Mouse (Mus musculus): ENCODE results near the gene Kcnh1.

Kcnh1 gene

DNA sequence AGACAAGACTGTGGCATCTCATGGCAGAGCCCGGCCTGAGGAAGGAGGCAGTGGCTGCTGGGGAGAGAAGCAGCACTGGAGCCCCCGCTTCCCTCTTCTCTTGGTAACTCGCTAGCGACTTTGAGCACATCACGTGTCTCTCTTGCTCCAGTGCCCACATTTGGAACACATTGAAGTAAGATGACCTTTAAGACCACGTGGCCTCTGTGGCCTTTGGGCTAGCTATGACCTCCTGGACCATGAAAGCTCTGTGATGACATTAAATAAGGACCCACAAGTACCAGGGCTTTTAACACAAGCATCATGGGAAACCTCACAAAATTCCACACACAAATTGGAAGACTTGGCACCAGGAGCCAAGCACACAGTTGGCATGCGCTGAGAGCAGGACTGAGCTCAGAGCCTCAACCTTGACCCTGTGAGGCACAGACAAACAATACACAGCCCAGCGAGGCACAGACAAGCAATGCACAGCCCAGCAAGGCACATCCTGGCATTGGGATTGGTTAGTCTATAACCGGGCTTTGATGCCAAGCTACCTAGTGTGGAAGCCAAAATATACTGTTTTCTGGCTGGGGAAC lies 225.8 kb downstream of the Kcnh1 start:
- no peak for DNase-seq

DNA sequence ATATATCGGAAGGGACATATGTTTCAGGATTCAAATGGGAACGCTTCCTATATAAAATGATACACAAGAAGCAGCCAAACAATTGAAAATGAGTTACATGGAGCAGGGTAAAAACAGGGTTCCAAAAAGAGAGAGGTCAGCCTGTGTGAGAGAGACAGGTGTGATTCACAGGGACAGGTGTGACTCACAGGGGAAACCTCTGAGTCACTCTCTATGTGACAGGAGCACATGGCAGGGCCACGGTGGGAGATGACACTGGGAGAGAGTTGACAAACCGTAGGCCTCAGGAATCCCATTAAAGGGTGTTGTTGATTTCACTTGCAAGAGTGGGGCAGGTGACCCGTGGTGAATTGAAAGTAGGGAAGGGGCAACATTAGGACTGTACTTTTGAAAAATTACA lies 228.6 kb downstream of the Kcnh1 start:
- DNase-seq: no peak

DNA sequence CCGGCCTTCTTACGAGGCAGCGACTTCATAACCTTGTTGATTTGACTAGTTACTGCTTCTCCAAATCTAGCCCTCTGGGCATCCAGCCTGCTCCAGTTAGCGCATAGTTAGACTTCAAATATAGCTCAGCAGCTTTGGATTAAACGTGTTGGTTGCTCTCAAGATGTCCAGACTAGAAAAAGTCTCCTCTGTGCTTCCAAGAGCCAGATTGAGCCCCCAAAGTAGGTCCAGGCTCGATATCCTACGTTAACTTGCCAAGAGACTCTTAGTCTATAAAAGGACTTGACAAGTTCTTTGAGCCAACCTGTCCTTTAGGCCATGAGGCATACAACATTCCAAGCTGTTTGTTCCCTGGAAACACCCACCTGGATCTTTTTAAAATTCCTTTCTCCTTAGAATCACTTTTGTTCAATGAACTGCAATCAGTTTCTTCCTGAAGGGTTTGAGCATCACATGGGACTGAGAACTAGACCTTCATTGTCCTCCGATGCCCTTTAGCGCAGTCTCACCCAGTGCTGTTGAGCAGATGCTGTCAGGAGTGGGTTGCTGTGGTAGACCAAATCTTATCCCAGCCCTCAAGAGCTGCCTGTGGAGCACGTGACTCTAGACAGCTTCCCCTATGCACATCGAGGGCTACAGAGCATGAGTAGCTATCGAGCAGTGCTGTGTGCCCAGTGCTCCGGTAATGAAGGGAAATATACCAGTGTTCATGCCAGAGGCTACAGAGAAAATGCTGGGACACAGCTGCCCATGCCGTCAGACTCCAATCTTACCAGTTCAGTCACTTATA lies 231.0 kb downstream of the Kcnh1 start:
- no peak for DNase-seq

DNA sequence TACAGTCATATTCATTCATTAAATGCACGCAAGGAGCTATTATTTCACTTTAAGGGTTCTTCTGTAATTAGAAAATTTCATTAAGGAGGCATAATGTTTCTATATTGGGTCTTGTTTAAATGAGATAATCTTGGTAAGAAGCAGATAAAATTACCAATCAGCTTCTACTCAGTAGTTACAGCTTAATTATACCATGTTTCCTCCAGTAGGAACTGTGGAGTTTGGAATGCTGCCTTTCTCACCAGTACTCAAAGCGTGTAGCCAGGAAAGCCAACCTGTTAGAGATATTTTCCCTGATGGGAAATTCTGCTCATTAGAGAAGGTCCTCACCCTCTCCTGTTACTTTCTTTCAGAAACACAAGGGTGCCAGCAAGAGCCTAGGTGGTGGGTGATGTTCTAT lies 240.8 kb downstream of the Kcnh1 start:
- DNase-seq: no peak

DNA sequence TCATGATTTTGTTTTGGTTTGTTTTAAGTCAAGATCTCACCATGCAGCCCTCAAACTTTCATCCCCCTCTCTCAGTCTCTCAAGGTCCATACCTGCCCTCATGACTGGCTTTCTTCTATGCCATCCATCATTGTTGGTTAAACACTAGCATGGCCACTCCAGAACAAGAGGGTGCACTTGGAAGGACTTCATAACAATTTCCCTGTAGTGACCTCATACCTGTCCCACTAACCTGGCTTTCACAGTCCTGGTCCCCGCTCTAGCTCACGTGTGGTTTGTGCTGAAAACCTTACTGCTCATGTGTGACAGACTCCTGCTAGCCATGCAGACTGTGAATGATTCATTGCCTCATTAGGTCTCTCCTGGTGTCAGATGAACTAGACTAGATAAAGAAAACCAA lies 244.9 kb downstream of the Kcnh1 start:
- no peak for DNase-seq

DNA sequence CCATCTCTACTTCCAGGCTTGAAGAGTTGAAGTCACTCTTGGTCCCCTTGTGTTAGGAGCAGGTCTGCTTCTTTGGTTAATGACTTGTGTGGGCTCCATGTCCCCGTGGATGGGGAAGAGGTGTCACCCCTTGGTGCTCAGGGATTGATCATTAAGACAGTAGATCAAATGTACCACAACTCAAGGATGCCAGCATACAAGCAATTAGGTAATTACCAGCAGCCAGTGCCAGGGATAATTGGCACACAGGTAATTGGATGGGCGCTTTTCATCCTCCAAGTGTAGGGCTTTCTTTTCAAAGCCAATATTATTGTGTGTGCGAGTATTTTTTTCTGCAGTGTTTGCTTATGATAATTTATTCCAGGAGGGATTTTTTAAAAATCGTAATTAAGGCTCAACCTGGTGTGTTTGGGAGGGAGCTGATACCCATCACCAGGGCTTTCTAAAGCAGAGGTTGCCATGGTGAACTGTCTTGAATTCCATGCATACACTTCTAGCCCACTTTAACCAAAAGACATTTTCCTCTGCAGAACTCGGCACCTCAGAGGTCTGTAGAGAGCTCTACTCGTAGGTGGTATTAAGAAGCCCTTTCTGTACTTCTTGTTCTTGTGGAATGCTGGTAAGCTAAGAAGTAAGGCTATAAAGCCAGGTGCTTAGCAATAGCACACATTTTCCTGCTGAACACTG lies 248.7 kb downstream of the Kcnh1 start:
- no peak for DNase-seq

DNA sequence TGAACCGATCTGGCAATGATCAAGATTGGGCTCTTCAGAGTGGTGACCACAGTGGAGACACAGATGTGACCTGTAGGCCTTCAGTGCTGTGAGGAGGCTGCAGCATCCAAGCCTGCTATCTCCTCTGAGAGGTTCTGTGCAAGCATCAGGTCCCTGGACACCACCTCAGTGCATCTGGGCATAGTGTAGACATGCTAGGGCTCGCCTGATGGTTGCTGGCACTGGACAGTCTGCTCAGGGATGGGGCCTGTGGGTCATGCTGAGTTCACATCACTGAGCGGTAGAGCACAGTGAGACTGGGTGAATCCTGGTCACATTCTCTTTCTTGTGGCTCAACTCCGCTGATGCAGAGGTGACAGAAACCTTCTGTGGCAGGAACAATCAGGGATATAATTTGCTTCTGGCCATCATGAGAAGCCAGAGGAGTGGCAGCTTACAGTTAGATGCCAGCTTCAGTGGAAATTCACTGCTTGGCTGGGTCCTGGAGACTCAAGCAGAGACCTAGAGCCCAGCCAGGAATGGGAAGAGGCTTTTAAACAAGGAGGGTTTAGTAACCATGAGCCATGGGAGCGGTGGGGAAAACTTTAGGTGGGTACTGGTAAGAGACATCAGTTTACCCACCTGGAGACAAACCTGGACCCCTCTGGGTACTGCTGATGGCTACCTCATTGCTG lies 252.3 kb downstream of the Kcnh1 start:
- no peak for DNase-seq

DNA sequence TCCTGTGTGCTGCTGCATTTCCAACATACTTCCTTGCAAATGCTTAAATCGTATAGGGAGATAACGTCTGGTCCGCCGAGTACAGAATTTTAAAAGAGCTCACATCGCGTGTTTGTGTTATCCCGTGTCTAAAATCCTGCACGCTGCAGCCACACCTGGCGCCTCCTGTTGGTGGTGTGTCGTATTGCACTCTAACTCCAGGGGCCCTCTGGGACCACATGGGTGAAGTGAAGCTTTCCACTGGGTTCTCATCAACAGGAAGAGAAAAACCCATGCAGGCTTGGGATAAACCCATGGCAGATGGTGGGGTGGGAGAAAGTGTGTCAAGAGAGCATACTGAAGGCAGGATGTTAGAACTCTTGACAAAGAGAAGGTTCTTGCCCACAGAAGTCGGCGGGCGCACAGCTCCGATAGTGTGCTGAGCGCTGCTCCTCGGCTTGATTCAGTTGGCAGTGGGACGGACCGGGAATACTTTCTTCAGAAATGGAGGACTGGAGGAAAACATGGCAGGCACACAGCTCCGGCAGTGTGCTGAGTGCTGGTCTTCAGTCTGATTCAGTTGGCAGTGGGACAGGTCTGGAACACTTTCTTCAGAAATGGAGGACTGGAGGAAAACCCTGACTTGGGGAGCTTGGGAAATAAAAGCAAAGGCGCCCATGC lies 253.6 kb downstream of the Kcnh1 start:
- no peak for DNase-seq

DNA sequence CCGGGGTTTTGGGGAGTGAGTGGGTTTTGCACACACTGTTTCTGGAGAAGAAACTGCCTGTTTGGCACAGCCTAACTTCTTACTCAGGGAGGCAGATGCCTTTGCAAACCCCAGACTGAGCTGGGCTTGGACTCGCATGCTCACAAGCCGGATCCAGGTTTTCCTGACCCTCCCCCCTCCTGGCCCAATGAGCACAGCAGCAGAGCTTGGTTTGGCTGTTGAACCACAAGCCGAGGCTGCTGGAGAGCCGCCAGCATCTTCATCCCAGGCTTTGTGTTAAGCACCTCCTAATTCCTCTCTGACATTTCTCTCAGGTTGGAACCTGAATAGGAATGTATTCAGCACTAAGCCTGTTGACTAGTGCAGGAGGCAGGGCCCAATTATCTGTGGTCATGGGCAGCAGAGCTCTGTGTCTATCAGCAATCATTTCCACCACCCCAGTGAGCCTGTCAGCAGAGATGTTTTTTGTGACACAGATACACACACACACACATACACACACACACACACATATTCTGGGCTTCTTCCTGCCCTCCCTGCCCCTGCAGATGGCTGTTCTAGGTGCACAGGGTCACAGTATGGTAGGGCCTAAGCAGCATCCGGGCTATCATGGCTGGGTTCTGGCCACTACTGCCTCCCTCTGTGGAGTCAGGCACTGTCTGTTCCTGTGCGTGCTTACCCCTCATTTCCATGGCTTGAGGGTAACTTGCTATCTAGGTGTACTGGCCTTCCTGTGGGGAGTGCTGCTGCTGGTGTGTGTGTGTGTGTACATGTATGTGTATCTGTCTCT lies 254.3 kb downstream of the Kcnh1 start:
- DNase-seq: peak in 1 of 2 experiments; percentile 11

DNA sequence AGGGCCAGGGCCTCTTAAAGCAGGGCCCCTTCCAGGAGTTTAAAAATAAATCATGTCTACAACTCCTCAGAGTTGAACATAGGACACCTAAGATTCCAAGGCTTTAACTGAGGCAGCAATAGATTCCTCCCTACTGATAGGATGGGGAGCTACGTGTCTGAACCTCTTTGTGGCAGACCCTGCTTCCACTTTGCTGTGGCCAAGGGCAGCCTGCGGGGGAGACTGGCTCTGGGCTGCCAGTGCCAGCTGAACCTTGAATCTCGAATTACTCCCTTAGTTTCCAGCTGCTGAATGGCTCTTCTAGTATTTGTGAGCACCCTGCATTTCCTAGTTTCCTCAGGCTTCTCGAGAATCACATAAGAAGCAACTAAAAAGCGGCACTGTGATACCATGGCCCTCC lies 255.6 kb downstream of the Kcnh1 start:
- no peak for DNase-seq

DNA sequence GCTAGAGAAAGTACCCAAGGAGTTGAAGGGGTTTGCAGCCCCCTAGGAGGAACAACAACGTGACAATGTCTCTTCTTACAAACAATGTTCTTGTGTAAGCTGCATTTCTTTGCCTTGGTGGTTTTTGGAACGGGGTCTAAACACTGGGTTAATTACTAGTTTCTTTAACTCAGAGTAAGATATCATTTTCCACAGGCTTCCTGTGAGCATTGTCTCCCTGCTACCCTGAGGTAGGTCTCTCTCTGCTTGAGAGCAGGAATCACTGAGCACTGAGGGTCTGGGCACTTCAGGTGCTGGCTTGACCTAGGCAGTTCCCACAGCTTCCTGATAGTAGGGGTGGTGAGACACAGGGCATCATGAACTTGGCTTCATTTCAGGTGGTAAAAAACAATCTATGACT lies 257.1 kb downstream of the Kcnh1 start:
- DNase-seq: no peak

DNA sequence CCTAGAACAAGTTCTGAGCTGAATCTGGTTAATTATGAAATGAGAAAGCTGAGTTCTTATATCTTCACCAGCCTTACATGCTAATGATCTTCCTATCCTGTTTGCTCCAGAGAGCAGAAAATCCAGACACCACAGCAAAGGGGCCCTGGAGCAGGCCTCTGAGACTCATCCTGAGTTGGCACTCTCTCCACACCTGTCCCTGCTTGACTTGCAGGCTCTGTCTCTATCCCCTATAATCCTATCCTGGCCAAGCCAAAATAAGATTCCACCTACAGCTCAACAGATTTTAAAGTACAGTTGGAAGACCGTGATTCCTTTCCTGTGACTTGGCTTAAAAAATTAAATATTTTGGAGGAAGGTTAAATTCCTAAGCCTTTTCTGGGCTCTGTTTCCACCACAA lies 257.9 kb downstream of the Kcnh1 start:
- no peak for DNase-seq

DNA sequence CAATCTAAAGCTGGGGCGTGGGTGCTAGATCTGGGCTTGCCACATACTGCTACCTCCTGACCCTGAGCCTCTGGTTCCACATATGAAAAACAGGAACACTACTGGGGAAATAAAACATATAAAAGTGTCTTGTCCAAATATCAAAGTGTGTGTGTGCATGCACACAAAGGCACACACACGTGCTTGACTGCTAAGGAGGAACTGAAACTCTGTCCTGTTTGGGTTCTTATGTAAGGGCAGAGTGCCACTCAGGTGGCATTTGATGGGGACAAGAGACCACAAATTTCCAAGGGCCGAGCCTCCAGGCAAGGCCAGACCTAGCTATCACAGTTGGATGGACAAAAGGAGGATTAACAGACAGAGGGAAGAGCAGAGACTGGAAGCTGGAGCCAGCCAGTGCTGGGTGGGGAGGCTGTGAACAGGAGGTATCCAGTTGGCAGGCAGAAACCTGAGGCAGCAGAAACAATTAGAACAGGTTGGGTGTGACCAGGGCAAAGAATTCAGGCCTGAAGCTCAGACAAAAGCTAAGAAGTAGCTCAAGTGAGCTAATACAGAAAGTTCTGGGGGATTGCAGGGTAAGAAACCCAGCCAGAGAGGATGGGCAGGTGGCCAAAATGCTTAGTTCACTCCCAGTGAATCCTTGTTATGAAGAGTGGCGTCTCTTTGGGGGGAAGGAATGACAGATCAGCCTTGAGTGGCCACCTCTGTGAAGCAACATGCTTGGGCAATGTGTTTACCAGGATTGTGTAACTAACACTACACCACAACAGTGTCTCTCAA lies 259.2 kb downstream of the Kcnh1 start:
- no peak for DNase-seq

DNA sequence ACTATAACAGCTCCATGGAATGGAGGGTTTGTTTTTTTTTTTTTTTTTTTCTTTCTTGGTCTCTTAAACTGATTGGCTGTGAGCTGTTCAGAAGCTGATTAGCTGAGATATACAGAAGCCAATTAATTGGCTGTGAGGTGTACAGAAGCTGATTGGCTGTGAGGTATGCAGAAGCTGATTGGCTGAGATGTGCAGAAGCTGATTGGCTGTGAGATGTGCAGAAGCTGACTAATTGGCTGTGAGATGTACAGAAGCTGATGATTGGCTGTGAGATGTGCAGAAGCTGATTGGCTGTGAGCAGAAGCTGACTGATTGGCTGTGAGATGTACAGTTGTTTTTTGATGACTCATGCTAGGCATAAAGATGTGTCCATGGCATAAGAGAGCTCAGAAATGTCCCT lies 259.9 kb downstream of the Kcnh1 start:
- DNase-seq: no peak

DNA sequence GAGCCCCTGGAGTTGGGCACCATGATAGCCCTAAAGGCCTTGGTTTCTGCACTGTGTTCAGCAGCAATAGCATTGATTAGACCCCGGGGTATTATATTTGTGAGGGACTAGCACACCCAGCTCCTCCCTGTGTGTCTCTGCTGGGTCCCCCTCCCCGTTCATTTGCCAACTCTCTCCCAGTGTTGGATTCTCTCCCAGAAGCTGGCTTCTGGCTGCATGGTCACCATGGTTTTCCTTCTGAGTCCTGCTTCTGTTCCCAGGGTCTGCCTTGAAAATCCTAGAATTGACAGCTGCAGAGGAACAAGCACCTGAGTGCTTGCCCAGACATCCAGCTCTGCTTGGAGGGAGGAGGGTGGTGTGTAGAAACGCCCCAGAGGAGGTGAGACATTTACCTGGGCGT lies 261.1 kb downstream of the Kcnh1 start:
- DNase-seq: no peak

DNA sequence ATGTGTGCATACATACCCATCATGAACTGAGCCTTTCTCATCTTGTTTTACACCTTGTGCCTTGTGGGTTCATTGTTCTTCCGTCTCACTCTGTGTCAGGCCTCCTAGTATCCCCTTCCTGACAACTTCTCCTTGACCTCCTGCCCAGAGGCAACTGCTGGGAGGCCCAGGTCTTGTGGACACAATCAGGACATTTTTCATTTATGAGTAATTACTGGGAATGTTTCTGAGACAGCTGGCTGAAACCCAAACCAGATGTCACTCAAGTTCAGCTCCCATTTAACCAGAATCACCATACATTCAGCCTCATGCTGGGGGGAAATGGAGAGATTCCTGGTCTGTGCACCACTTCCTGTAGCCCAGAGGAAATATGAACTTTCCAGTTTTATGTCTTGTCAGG lies 263.9 kb downstream of the Kcnh1 start:
- DNase-seq: no peak

DNA sequence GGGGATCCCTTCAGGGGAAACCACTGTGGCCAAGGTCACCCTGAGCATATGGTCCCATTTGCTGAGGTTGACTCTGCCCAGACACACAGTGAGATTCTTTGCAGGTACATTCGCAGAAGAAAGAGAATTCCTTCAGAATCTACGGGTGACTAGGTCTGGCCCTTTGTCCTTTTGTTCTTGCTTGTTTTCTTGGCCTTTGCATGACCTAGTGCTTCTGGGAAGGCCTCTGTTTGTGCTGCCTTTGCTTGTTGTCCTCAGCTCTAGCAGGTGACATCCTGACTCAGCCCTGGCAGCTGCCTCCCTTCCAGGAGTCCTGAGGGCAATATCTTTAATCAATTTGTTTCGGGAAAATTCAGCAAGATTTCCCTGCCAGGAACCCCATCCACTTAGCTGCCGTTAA lies 264.4 kb downstream of the Kcnh1 start:
- no peak for DNase-seq

DNA sequence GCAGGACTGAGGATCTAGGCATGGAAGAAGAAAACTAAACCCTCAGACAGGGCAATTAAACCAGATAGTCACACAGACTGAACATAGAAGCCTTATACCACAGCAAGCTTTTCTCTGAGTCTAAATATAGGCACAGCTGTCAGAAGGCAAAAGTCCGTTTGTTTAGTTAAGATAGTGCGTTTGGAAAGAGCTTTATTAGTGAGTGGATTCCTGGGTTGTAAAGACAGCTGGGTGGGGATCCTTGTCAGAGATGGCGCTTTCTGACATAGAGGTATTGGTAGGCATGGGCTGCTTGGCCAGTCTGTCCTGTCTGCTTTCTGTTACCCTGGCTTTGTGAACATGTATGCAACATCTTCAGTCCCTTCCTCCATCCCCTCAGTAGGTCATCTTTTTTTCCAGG lies 266.5 kb downstream of the Kcnh1 start:
- DNase-seq: no peak

DNA sequence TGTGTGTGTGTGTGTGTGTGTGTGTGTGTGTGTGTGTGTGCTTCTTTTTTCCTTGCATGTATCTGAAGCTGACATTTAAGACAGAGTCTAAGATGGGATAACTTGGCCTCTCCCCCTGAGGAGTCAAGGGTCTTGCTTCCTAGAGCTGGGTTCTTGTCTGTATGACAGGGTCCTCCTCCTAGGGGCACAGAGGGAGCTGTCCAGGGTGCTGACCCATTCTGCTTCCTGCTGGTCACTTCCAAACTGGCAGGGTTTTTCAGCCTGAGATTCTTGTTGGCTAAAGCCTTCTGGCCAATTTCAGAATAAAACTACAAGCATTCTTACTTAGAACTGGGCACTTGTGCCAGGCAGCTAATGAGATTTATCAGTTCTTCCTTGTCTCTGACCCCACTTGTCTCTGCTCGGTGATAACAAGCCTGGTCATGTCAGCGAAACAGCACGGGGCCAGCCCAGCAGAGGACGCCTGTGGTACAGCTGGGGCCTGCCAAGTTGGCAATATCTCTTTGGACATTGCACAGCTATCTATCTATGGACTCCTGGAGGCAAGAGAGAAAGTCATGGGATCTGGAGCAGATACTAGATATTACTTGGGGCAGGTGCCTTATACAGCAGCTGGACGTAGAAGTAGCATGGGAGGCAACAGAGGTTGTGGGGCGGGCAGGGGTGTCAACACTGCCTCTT lies 267.1 kb downstream of the Kcnh1 start:
- DNase-seq: no peak

DNA sequence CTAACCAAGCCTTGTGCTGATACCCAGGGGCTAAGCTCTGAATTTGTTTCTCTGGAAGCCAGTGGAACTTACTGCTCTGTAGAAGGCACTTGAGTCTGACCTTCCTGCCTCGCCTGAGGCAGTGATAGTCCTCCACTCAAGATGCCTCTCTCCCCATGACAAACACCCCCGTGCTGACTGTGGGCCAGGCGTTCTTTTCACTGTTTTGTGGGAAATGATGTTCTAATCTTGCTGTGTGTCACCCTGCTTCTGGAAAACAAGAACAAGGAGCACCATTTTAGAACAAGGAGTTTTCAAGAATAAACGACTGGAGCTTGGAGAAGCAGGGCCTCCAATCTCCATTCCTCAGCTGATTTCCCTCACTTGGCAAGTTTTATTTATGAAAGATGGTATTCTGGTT lies 273.2 kb downstream of the Kcnh1 start:
- no peak for DNase-seq

DNA sequence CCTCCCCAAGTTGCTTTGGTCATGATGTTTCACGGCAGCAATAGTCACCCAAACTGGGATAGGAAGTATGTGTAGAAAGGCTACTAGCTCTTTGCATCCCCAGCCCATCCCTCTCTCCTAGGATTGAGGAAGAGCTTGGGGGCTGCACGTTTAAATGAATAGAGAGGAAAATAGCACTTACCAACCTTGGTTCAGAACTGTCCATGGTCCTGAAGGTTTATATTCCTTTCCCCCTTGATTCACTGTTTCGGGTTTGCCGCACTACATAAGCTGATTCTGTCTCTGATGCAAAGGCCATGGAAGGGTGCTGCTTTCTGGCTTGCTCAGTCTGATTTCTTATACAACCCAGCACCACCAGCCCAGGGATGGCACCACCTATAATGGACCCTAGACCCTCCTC lies 281.8 kb downstream of the Kcnh1 start:
- no peak for DNase-seq

All from thymus, postnatal 36 days (tissue).